Mouse (Mus musculus) embryonic facial prominence, embryonic 13.5 days (tissue): ENCODE measurements at regions not wholly inside any gene's neighbourhood (a gene's known extent, or its start where the extent isn't known, plus 50 kb on each side); places are given as distances from the start of the nearest gene placed in this dataset.

Source experiments
- ATAC-seq: fragments of 200-750 bp; cut with Nextera tagmentation; 2 replicates; pipeline ENCODE4 v1.8.0; 2017; ENCODE audit warnings: low read depth; ENCODE audit not compliant: insufficient number of reproducible peaks, insufficient read depth, low FRiP score, low TSS enrichment
- H3K27ac ChIP-seq: fragments of 300-500 bp; sonication (generic); 2 replicates; pipeline ENCODE4 v1.5.1; 2015; ENCODE audit warnings: moderate library complexity, mild to moderate bottlenecking, inconsistent platforms
- H3K27me3 ChIP-seq: fragments of 300-500 bp; sonication (generic); 2 replicates; pipeline ENCODE4 v1.6.1; 2015; ENCODE audit warnings: mild to moderate bottlenecking, inconsistent platforms
- H3K36me3 ChIP-seq: fragments of 300-500 bp; sonication (generic); 2 replicates; pipeline ENCODE4 v1.6.1; 2015; ENCODE audit warnings: mild to moderate bottlenecking, inconsistent platforms
- H3K4me1 ChIP-seq: fragments of 300-500 bp; sonication (generic); 2 replicates; pipeline ENCODE4 v1.6.1; 2015; ENCODE audit warnings: inconsistent platforms
- H3K4me2 ChIP-seq: fragments of 300-500 bp; sonication (generic); 2 replicates; pipeline ENCODE4 v1.6.1; 2015; ENCODE audit warnings: moderate library complexity, mild to moderate bottlenecking, inconsistent platforms
- H3K4me3 ChIP-seq: fragments of 300-500 bp; sonication (generic); 2 replicates; pipeline ENCODE4 v1.5.1; 2015; ENCODE audit warnings: mild to moderate bottlenecking, inconsistent platforms
- H3K9ac ChIP-seq: fragments of 300-500 bp; sonication (generic); 2 replicates; pipeline ENCODE4 v1.6.1; 2015; ENCODE audit warnings: mild to moderate bottlenecking, inconsistent platforms
- H3K9me3 ChIP-seq: fragments of 300-500 bp; sonication (generic); 2 replicates; pipeline ENCODE4 v1.6.1; 2016; ENCODE audit warnings: inconsistent platforms
- WGBS: fragments of 180-500 bp; shearing (Covaris S2); methylation state at CpG from one replicate; pipeline ENCODE4 v1.1.7; 2015; ENCODE audit warnings: mixed read lengths; 5-methylcytosine and 5-hydroxymethylcytosine counted together

GRCm38 (mm10) chr4:64876924-64877323 is 247.1 kb upstream of the Pappa start:
- Histone ChIP-seq H3K9me3 (no peaks in the 10 kb centered on the region), H3K4me1 (no peaks in the 10 kb centered on the region), H3K4me3 (no peak overlapping the region), H3K36me3 (no peaks in the 10 kb centered on the region), H3K27ac (no peak overlapping the region), H3K27me3 (no peaks in the 10 kb centered on the region), H3K4me2 (no peak overlapping the region), H3K9ac (no peak overlapping the region)
- no peak for ATAC-seq
- WGBS, result 91% methylated on average over 1 of the region's 1 CpGs

DNA sequence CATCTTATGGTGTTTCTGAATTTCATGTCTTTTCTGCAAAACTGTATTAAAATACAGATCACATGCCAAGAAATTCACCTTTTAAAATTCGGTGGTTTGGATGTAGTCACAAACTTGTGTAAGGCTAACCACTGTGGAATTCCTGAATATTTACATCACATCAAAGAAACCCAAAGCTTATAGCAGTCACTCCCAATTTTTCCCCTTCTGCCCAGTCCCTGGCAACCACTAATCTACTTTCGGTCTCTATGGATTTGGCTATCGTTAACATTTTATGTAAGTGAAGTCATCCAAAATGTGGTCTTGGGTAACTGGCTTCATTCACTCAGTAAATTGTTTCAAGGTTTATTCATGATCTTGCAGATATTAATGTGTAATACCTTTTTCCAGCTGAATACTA is 226.0 kb upstream of the Pappa start:
- Histone ChIP-seq H3K4me3 (no peak overlapping the region), H3K27me3 (no peaks in the 10 kb centered on the region), H3K9ac (no peak overlapping the region), H3K4me2 (no peak overlapping the region), H3K36me3 (no peaks in the 10 kb centered on the region), H3K9me3 (no peaks in the 10 kb centered on the region), H3K27ac (no peak overlapping the region), H3K4me1 (no peaks in the 10 kb centered on the region)
- no peak for ATAC-seq
- WGBS, result 58% methylated on average over 3 of the region's 3 CpGs

GRCm38 (mm10) chr4:64901091-64901845 is 222.7 kb upstream of the Pappa start:
- H3K27me3 ChIP-seq, result no peaks in the 10 kb centered on the region
- H3K36me3 ChIP-seq, result no peaks in the 10 kb centered on the region
- no peaks in the 10 kb centered on the region for H3K4me1 ChIP-seq
- H3K9ac ChIP-seq, result no peak overlapping the region
- no peak overlapping the region for H3K4me3 ChIP-seq
- ATAC-seq, result no peak
- WGBS, result 64% methylated on average over 5 of the region's 5 CpGs
- no peak overlapping the region for H3K4me2 ChIP-seq
- no peaks in the 10 kb centered on the region for H3K9me3 ChIP-seq
- H3K27ac ChIP-seq, result no peak overlapping the region

- Histone ChIP-seq H3K4me3 (no peak overlapping the region), H3K27ac (no peak overlapping the region), H3K36me3 (no peaks in the 10 kb centered on the region), H3K9ac (no peak overlapping the region), H3K27me3 (no peaks in the 10 kb centered on the region), H3K9me3 (no peaks in the 10 kb centered on the region), H3K4me2 (no peak overlapping the region), H3K4me1 (no peaks in the 10 kb centered on the region)
- ATAC-seq, result no peak
These were observed 200.2 kb upstream of the Pappa start for GRCm38 (mm10) chr4:64923751-64924150.

GRCm38 (mm10) chr4:64928553-64928952 is 195.4 kb upstream of the Pappa start:
- no peak for ATAC-seq
- H3K4me2 ChIP-seq, result no peak overlapping the region
- no peaks in the 10 kb centered on the region for H3K4me1 ChIP-seq
- no peak overlapping the region for H3K4me3 ChIP-seq
- no peaks in the 10 kb centered on the region for H3K9me3 ChIP-seq
- WGBS, result 54% methylated on average over 2 of the region's 2 CpGs
- H3K36me3 ChIP-seq, result no peaks in the 10 kb centered on the region
- no peak overlapping the region for H3K27ac ChIP-seq
- no peak overlapping the region for H3K9ac ChIP-seq
- H3K27me3 ChIP-seq, result no peaks in the 10 kb centered on the region

DNA sequence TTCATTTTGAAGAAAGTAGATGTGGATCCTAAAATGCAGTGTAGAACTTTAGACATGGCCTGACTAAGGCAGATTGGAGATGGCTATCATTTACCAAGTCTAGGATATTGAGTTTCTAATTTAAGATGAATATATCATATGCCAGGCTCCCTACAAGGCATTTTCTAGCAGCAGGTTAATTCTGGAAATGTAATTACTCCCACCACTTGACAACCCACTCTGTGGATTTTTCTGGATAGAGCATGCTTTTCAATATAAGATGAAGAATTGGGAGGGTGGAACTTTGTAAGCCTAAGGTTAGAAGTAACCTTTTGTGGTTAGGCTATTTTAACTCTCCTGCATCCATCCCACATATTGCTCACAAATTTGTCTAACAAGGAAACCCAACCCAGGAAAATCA is 178.4 kb upstream of the Pappa start:
- Histone ChIP-seq H3K9ac (no peak overlapping the region), H3K27ac (no peak overlapping the region)
- no peak for ATAC-seq

GRCm38 (mm10) chr4:64952651-64953050 is 171.3 kb upstream of the Pappa start:
- H3K9ac ChIP-seq, result no peak overlapping the region

More for the DNA sequence above, 178.4 kb upstream of the Pappa start:
- no peaks in the 10 kb centered on the region for H3K4me1 ChIP-seq
- H3K27me3 ChIP-seq, result no peaks in the 10 kb centered on the region
- no peaks in the 10 kb centered on the region for H3K36me3 ChIP-seq
- no peak overlapping the region for H3K4me3 ChIP-seq
- no peak overlapping the region for H3K4me2 ChIP-seq
- no peaks in the 10 kb centered on the region for H3K9me3 ChIP-seq

DNA sequence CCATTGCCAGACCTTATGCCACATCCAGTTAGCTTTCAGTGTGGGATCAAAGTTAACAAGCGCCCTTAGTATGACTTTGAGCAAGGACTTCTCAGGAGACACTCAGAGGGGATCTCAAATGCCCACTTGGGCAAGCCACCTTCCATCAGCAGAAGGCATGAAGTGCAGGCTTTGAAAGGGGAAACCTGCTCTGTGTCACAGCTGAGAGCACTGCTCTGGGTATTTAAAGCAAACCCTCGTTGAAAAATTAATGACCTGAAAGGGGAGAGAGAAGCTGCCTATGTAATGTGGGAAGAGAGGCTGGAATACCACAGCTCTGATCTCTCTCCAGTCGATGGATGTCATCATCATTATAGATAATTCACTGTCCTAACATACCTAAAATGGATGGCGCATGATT is 165.1 kb upstream of the Pappa start:
- Histone ChIP-seq H3K4me2 (no peak overlapping the region), H3K27me3 (no peaks in the 10 kb centered on the region), H3K27ac (no peak overlapping the region), H3K4me3 (no peak overlapping the region), H3K9me3 (no peaks in the 10 kb centered on the region), H3K4me1 (no peaks in the 10 kb centered on the region), H3K36me3 (no peaks in the 10 kb centered on the region), H3K9ac (no peak overlapping the region)
- 75% methylated on average over 4 of the region's 4 CpGs for WGBS
- no peak for ATAC-seq

More at GRCm38 (mm10) chr4:64952651-64953050, 171.3 kb upstream of the Pappa start:
- no peak for ATAC-seq
- H3K27me3 ChIP-seq, result no peaks in the 10 kb centered on the region
- no peak overlapping the region for H3K27ac ChIP-seq
- no peak overlapping the region for H3K4me2 ChIP-seq
- H3K4me3 ChIP-seq, result no peak overlapping the region
- no peaks in the 10 kb centered on the region for H3K4me1 ChIP-seq
- no peaks in the 10 kb centered on the region for H3K36me3 ChIP-seq
- no peaks in the 10 kb centered on the region for H3K9me3 ChIP-seq

DNA sequence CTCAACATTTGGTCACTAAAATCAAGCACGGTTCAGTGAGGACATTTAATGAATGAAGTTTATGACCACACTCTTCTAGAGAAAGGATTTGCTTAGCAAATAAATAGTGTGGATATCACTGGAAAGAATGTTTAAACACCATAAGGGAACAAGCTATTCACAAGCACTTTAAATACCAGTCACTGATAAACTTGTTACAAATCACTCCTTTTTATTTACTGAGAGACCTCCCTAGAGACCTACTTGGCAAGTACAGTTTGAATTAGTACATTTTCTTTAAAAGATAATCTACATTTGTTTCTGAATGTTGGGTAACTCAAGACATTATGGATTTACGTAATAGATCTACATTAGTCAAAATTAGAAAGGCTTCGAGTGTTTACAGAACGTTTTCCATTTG is 162.2 kb upstream of the Pappa start:
- Histone ChIP-seq H3K27me3 (no peaks in the 10 kb centered on the region), H3K36me3 (no peaks in the 10 kb centered on the region), H3K4me2 (no peak overlapping the region), H3K4me3 (no peak overlapping the region), H3K27ac (no peak overlapping the region), H3K9me3 (no peaks in the 10 kb centered on the region), H3K4me1 (no peaks in the 10 kb centered on the region), H3K9ac (no peak overlapping the region)
- ATAC-seq, result no peak
- WGBS, result 82% methylated on average over 4 of the region's 4 CpGs
